Mouse (Mus musculus) heart, embryonic 15.5 days (tissue): ENCODE measurements around the gene Helt. TPM values are rescaled to one million over a fixed set of nuclear protein-coding genes. Genes with fewer than 3 reads are reported as not detected.
"Not testable (repeated sequence)": the region's sequence is repeated elsewhere in the genome, so short reads cannot be mapped to it uniquely, and the experiment has no call there.

ENCODE experiments used
- ATAC-seq: fragments of 200-750 bp; cut with Nextera tagmentation; replicated peaks from 2 replicates; pipeline ENCODE4 v1.8.0; 2017; ENCODE audit warnings: low read depth, moderate TSS enrichment; ENCODE audit not compliant: insufficient number of reproducible peaks, insufficient read depth, low FRiP score
- H3K27ac ChIP-seq: fragments of 300-500 bp; sonication (generic); 2 replicates; pipeline ENCODE4 v1.5.1; 2015; ENCODE audit warnings: mild to moderate bottlenecking, inconsistent platforms
- H3K27me3 ChIP-seq: fragments of 300-500 bp; sonication (generic); 2 replicates; pipeline ENCODE4 v1.6.1; 2015; ENCODE audit warnings: inconsistent platforms
- H3K36me3 ChIP-seq: fragments of 300-500 bp; sonication (generic); 2 replicates; pipeline ENCODE4 v1.6.1; 2015; ENCODE audit warnings: mild to moderate bottlenecking, inconsistent platforms
- H3K4me1 ChIP-seq: fragments of 300-500 bp; sonication (generic); replicated peaks from 2 replicates; pipeline ENCODE4 v1.6.1; 2015; ENCODE audit warnings: inconsistent platforms
- H3K4me2 ChIP-seq: fragments of 300-500 bp; sonication (generic); 2 replicates; pipeline ENCODE4 v1.6.1; 2015; ENCODE audit warnings: inconsistent platforms, mild to moderate bottlenecking, moderate library complexity
- H3K4me3 ChIP-seq: fragments of 300-500 bp; sonication (generic); 2 replicates; pipeline ENCODE4 v1.5.1; 2015; ENCODE audit warnings: mild to moderate bottlenecking, inconsistent platforms
- H3K9ac ChIP-seq: fragments of 300-500 bp; sonication (generic); 2 replicates; pipeline ENCODE4 v1.6.1; 2015; ENCODE audit warnings: mild to moderate bottlenecking, inconsistent platforms
- H3K9me3 ChIP-seq: fragments of 300-500 bp; sonication (generic); replicated peaks from 2 replicates; pipeline ENCODE4 v1.6.1; 2016; ENCODE audit warnings: inconsistent platforms
- WGBS: fragments of 180-500 bp; shearing (Covaris S2); methylation state at CpG from one replicate; pipeline ENCODE4 v1.1.7; 2015; ENCODE audit warnings: mixed read lengths; 5-methylcytosine and 5-hydroxymethylcytosine counted together
- polyA plus RNA-seq: library from polyadenylated mRNA; unstranded; fragments of >200 nt; fragmentation: Nextera tagmentation; extraction: Ambion mirVana; gene quantifications from 2 replicates; pipeline ENCODE4 v1.2.1, GENCODE M21; 2015

Gene Helt
- polyA plus RNA-seq, 1 experiment from 2014 or later, result not detected

GRCm38 (mm10) chr8:46266801-46267200 lies 27.7 kb downstream of the Helt start:
- no peak overlapping the region for H3K4me3 ChIP-seq
- no peaks in the 10 kb centered on the region for H3K27me3 ChIP-seq
- no peaks in the 10 kb centered on the region for H3K36me3 ChIP-seq
- no peaks in the 10 kb centered on the region for H3K9me3 ChIP-seq
- H3K4me2 ChIP-seq, result no peak overlapping the region
- H3K9ac ChIP-seq, result no peak overlapping the region
- peaks cover 4% of the 10 kb centered on the region; the same call in 1 of the 2 replicates for H3K4me1 ChIP-seq
- H3K27ac ChIP-seq, result no peak overlapping the region
- no peak for ATAC-seq
- WGBS, result 62% methylated on average over 4 of the region's 4 CpGs

GRCm38 (mm10) chr8:46264206-46264605 lies 30.3 kb downstream of the Helt start:
- not testable (repeated sequence) for H3K4me2 ChIP-seq, H3K27ac ChIP-seq, H3K9ac ChIP-seq, H3K9me3 ChIP-seq, H3K4me3 ChIP-seq, H3K36me3 ChIP-seq, ATAC-seq, H3K27me3 ChIP-seq, H3K4me1 ChIP-seq
- WGBS, result 78% methylated on average over 4 of the region's 4 CpGs

GRCm38 (mm10) chr8:46257921-46258682 lies 36.4 kb downstream of the Helt start:
- Histone ChIP-seq H3K9ac (no peak overlapping the region), H3K4me1 (no peaks in the 10 kb centered on the region), H3K9me3 (no peaks in the 10 kb centered on the region), H3K27ac (no peak overlapping the region), H3K4me2 (no peak overlapping the region), H3K27me3 (no peaks in the 10 kb centered on the region), H3K36me3 (no peaks in the 10 kb centered on the region), H3K4me3 (no peak overlapping the region)
- no peak for ATAC-seq
- WGBS, result 43% methylated on average over 19 of the region's 19 CpGs

- ATAC-seq, result no peak
- 0 out of 2 replicates have a peak, but pooled peaks cover 6% of the 10 kb centered on the region for H3K4me1 ChIP-seq
- H3K9ac ChIP-seq, result no peak overlapping the region
- H3K27ac ChIP-seq, result no peak overlapping the region
- peak overlapping the region; percentile 29 for H3K4me2 ChIP-seq
- no peaks in the 10 kb centered on the region for H3K36me3 ChIP-seq
- no peaks in the 10 kb centered on the region for H3K9me3 ChIP-seq
- H3K27me3 ChIP-seq, result no peaks in the 10 kb centered on the region
- H3K4me3 ChIP-seq, result no peak overlapping the region
- 62% methylated on average over 13 of the region's 13 CpGs for WGBS
These were observed 42.0 kb downstream of the Helt start for GRCm38 (mm10) chr8:46252456-46252855.

DNA sequence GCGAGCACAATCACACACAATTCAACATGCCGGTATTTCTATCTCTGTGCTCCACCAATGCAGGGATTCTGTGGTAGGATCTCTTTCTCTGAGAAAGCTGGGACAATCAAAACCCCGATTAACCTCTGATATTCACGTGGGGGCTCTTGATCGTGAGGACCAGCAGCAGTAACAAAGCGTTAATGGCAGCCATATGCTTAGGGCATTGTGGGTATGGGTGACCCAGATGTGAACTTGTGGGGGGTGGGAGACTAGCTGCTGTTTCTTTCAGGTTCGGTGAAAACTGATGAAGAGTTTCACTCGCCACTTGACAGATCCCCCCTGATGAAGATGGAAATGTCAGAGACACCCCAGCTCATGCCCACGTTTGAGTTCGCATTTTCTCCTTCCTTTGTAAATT lies 42.9 kb downstream of the Helt start:
- no peak overlapping the region for H3K4me2 ChIP-seq
- no peak overlapping the region for H3K9ac ChIP-seq
- H3K36me3 ChIP-seq, result no peaks in the 10 kb centered on the region
- 56% methylated on average over 10 of the region's 10 CpGs for WGBS
- no peaks in the 10 kb centered on the region for H3K9me3 ChIP-seq
- no peak overlapping the region for H3K27ac ChIP-seq
- no peaks in the 10 kb centered on the region for H3K27me3 ChIP-seq
- no peak overlapping the region for H3K4me3 ChIP-seq
- peaks cover 8% of the 10 kb centered on the region for H3K4me1 ChIP-seq
- ATAC-seq, result no peak

DNA sequence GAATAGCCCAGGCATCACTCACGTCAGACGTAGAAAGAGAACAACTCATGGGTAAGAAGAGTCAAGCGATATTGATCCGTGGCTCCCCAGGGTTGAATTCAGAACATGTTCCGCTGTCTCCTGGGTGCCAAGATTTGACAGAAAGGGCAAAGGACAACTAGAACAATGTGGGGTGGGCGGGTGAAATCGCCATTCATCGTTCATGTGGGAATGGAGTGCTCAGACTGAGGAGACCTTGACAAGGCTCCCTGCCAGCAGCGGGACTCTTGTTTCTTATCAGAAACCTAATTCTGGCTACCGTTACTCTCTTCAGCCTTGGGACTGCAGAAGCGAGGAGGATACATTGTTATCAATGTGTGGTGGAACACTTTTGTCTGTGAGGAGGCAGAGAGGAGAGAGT lies 48.1 kb downstream of the Helt start:
- no peak overlapping the region for H3K9ac ChIP-seq
- H3K27ac ChIP-seq, result peak overlapping the region; percentile 62
- H3K4me1 ChIP-seq, result peaks cover 16% of the 10 kb centered on the region
- H3K4me3 ChIP-seq, result peak overlapping the region; percentile 18; the same call in 1 of the 2 replicates
- no peaks in the 10 kb centered on the region for H3K9me3 ChIP-seq
- ATAC-seq, result no peak
- 31% methylated on average over 11 of the region's 11 CpGs for WGBS
- no peaks in the 10 kb centered on the region for H3K27me3 ChIP-seq
- H3K4me2 ChIP-seq, result peak overlapping the region; percentile 47
- no peaks in the 10 kb centered on the region for H3K36me3 ChIP-seq

DNA sequence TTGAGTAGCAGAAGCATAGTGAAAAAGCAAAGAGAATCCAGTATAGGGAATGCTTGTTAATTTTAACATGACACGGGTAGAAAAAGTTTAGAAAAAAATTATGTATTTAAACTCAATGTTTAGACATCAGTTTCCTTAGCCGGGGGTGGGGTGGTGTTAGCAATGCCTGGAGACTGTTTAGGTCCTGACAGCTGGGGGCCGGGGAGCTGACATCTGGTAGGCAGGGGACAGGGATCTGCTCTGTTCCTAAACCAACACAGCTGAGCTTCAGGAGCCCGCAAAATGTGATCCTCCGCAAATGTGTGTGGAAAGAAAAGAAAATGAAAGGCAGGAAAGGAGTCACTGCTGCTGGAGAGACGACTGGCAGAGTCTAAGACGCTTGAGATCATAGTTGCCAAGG lies 51.5 kb downstream of the Helt start:
- H3K9me3 ChIP-seq, result no peaks in the 10 kb centered on the region
- H3K4me1 ChIP-seq, result peaks cover 15% of the 10 kb centered on the region
- H3K27me3 ChIP-seq, result no peaks in the 10 kb centered on the region
- H3K36me3 ChIP-seq, result no peaks in the 10 kb centered on the region
- H3K27ac ChIP-seq, result no peak overlapping the region
- no peak overlapping the region for H3K9ac ChIP-seq
- ATAC-seq, result no peak
- H3K4me2 ChIP-seq, result no peak overlapping the region
- no peak overlapping the region for H3K4me3 ChIP-seq
- WGBS, result 37% methylated on average over 7 of the region's 7 CpGs

Other genes starting within 250 kb of the Helt start
- gene Cfap97, start 142.9 kb downstream of the Helt start, polyA plus RNA-seq, result 16.2 and 20.5 TPM in 2 replicates
- 3.1 and 4.3 TPM in 2 replicates for gene Snx25, start 142.5 kb downstream of the Helt start, polyA plus RNA-seq
- 2,014 and 2,378 TPM in 2 replicates for gene Slc25a4, start 83.4 kb downstream of the Helt start, polyA plus RNA-seq
- 53.7 and 59.9 TPM in 2 replicates for gene Acsl1, start 176.4 kb upstream of the Helt start, polyA plus RNA-seq